Mouse (Mus musculus): ENCODE results near the gene Fezf1. TPM values are rescaled to one million over a fixed set of nuclear protein-coding genes. Genes with fewer than 3 reads are reported as not detected.

Fezf1 gene
- not detected for total RNA-seq (2021)
- long read RNA-seq, experiment 1: 0 reads
- long read RNA-seq, experiment 2: 0 reads

- DNase-seq (ENCODE audit: low spot score in 2 of 2): no peak
Observed at GRCm38 (mm10) chr6:23248313-23249052, at the start of gene Fezf1. Gene Fezf1 (minus strand): TSS chr6:23248362.

- no peak for DNase-seq (ENCODE audit: low spot score in 2 of 2)
Observed at GRCm38 (mm10) chr6:23294685-23295084, 46.5 kb upstream of the Fezf1 start.

GRCm38 (mm10) chr6:23288752-23289151 is 40.6 kb upstream of the Fezf1 start:
- DNase-seq (ENCODE audit: low spot score in 2 of 2): no peak

- DNase-seq (ENCODE audit: low spot score in 2 of 2): no peak
Observed at GRCm38 (mm10) chr6:23281514-23281820, 33.3 kb upstream of the Fezf1 start.

- no peak for DNase-seq (ENCODE audit: low spot score in 2 of 2)
Observed at GRCm38 (mm10) chr6:23280811-23281513, 32.8 kb upstream of the Fezf1 start.

GRCm38 (mm10) chr6:23273483-23273882 is 25.3 kb upstream of the Fezf1 start:
- DNase-seq (ENCODE audit: low spot score in 2 of 2): no peak

GRCm38 (mm10) chr6:23272979-23273378 is 24.8 kb upstream of the Fezf1 start:
- no peak for DNase-seq (ENCODE audit: low spot score in 2 of 2)

- no peak for DNase-seq (ENCODE audit: low spot score in 2 of 2)
Observed at GRCm38 (mm10) chr6:23272542-23272941, 24.4 kb upstream of the Fezf1 start.

- DNase-seq (ENCODE audit: low spot score in 2 of 2): no peak
Observed at GRCm38 (mm10) chr6:23260738-23261050, 12.5 kb upstream of the Fezf1 start.

- no peak for DNase-seq (ENCODE audit: low spot score in 2 of 2)
Observed at GRCm38 (mm10) chr6:23260016-23260737, 12.0 kb upstream of the Fezf1 start.

GRCm38 (mm10) chr6:23257981-23258380 is 9.8 kb upstream of the Fezf1 start:
- DNase-seq (ENCODE audit: low spot score in 2 of 2): no peak

- DNase-seq (ENCODE audit: low spot score in 2 of 2): no peak
Observed at GRCm38 (mm10) chr6:23255161-23255560, 7.0 kb upstream of the Fezf1 start.

- no peak for DNase-seq (ENCODE audit: low spot score in 2 of 2)
Observed at GRCm38 (mm10) chr6:23254644-23255043, 6.5 kb upstream of the Fezf1 start.

GRCm38 (mm10) chr6:23253353-23254311 is 5.5 kb upstream of the Fezf1 start:
- DNase-seq (ENCODE audit: low spot score in 2 of 2): no peak

- DNase-seq (ENCODE audit: low spot score in 2 of 2): no peak
Observed at GRCm38 (mm10) chr6:23252196-23253135, 4.3 kb upstream of the Fezf1 start.

- no peak for DNase-seq (ENCODE audit: low spot score in 2 of 2)
Observed at GRCm38 (mm10) chr6:23251431-23251830, 3.3 kb upstream of the Fezf1 start.

- DNase-seq (ENCODE audit: low spot score in 2 of 2): no peak
Observed at GRCm38 (mm10) chr6:23250288-23250955, 2.3 kb upstream of the Fezf1 start.

GRCm38 (mm10) chr6:23249616-23250287 is 1.6 kb upstream of the Fezf1 start:
- no peak for DNase-seq (ENCODE audit: low spot score in 2 of 2)

- no peak for DNase-seq (ENCODE audit: low spot score in 2 of 2)
Observed at GRCm38 (mm10) chr6:23249053-23249401, 865 bp upstream of the Fezf1 start.

Measured in adrenal gland, adult 18-20 months (tissue).